ENCODE assay signal across 8 mouse cellular contexts in genomic region chr4:133584059-133584951, GRCm38 (mm10). TPM values are rescaled to one million over a fixed set of nuclear protein-coding genes. Genes with fewer than 3 reads are reported as not detected.
DNase-seq lines count a peak whose midpoint lies in the region; ATAC-seq and TF ChIP-seq lines count a peak whose summit lies in the region.

Gene Gpn2, plus strand, starts transcription at chr4:133584362.

- no peaks in the 10 kb centered on the region for H3K27me3 ChIP-seq in heart, embryonic 10.5 days (ENCODE audit: insufficient read depth, poor library complexity, severe bottlenecking)
- H3K27me3 ChIP-seq in kidney, embryonic 15.5 days = no peaks in the 10 kb centered on the region
- H3K27me3 ChIP-seq in limb, embryonic 15.5 days = no peaks in the 10 kb centered on the region
- H3K27me3 ChIP-seq in midbrain, postnatal 0 days (ENCODE audit: insufficient read depth, low read length) = no peaks in the 10 kb centered on the region

- peak; percentile 90 for ATAC-seq in kidney, embryonic 15.5 days (replicated peaks; ENCODE audit: low FRiP score)
- peak; percentile 71; the same call in 1 of the 2 replicates for ATAC-seq in limb, embryonic 15.5 days (ENCODE audit: insufficient number of reproducible peaks, low FRiP score, low TSS enrichment, low read depth)
- peak; percentile 91 for ATAC-seq in midbrain, postnatal 0 days (ENCODE audit: low FRiP score)

- H3K4me3 ChIP-seq in bone marrow macrophage, adult 2 months (ENCODE audit: insufficient read depth, low read length) = peak within 1 kb of the TSS; percentile 86
- H3K4me3 ChIP-seq in embryonic fibroblast, embryonic 13.5 days (ENCODE audit: insufficient read depth, low read length) = peak within 1 kb of the TSS; percentile 63
- peak within 1 kb of the TSS; percentile 99 for H3K4me3 ChIP-seq in heart, embryonic 10.5 days
- H3K4me3 ChIP-seq in kidney, embryonic 15.5 days (replicated peaks) = peak within 1 kb of the TSS; percentile 92
- peak within 1 kb of the TSS; percentile 97 for H3K4me3 ChIP-seq in limb, embryonic 15.5 days
- H3K4me3 ChIP-seq in midbrain, postnatal 0 days (ENCODE audit: low read depth, low read length) = peak within 1 kb of the TSS; percentile 60

- no peaks in the 10 kb centered on the region for H3K9me3 ChIP-seq in heart, embryonic 10.5 days
- H3K9me3 ChIP-seq in kidney, embryonic 15.5 days (replicated peaks) = no peaks in the 10 kb centered on the region
- no peaks in the 10 kb centered on the region for H3K9me3 ChIP-seq in limb, embryonic 15.5 days
- no peaks in the 10 kb centered on the region for H3K9me3 ChIP-seq in midbrain, postnatal 0 days (ENCODE audit: low read length)

- 2% methylated on average over 65 of the region's 65 CpGs for WGBS in heart, embryonic 10.5 days
- 2% methylated on average over 65 of the region's 65 CpGs for WGBS in kidney, embryonic 15.5 days
- 1% methylated on average over 65 of the region's 65 CpGs for WGBS in limb, embryonic 15.5 days
- whole genome bisulfite sequencing in midbrain, postnatal 0 days = 2% methylated on average over 64 of the region's 65 CpGs

- TF ChIP-seq POLR2A in bone marrow macrophage, adult 2 months (IDR thresholded peaks at IDR 0.05; ENCODE audit: borderline replicate concordance, low read depth, low read length) = no peak
- TF ChIP-seq POLR2A in embryonic fibroblast, embryonic 13.5 days (IDR thresholded peaks at IDR 0.05; ENCODE audit: low read depth, low read length) = peak; percentile 92

- H3K36me3 ChIP-seq in heart, embryonic 10.5 days = peaks cover 66% of the 10 kb centered on the region
- peaks cover 68% of the 10 kb centered on the region for H3K36me3 ChIP-seq in kidney, embryonic 15.5 days
- H3K36me3 ChIP-seq in limb, embryonic 15.5 days = peaks cover 66% of the 10 kb centered on the region
- H3K36me3 ChIP-seq in midbrain, postnatal 0 days (ENCODE audit: insufficient read depth, low read length) = peaks cover 48% of the 10 kb centered on the region

- peak within 1 kb of the TSS; percentile 100 for H3K4me2 ChIP-seq in kidney, embryonic 15.5 days
- peak within 1 kb of the TSS; percentile 100 for H3K4me2 ChIP-seq in limb, embryonic 15.5 days
- H3K4me2 ChIP-seq in midbrain, postnatal 0 days (ENCODE audit: low read depth, low read length, poor library complexity, severe bottlenecking) = peak within 1 kb of the TSS; percentile 100

- peak within 1 kb of the TSS; percentile 45 for H3K27ac ChIP-seq in bone marrow macrophage, adult 2 months (ENCODE audit: insufficient read depth, low read depth, low read length)
- peak within 1 kb of the TSS; percentile 62 for H3K27ac ChIP-seq in embryonic fibroblast, embryonic 13.5 days (ENCODE audit: insufficient read depth, low read length)
- H3K27ac ChIP-seq in heart, embryonic 10.5 days = peak within 1 kb of the TSS; percentile 90
- peak within 1 kb of the TSS; percentile 85 for H3K27ac ChIP-seq in kidney, embryonic 15.5 days
- peak within 1 kb of the TSS; percentile 85 for H3K27ac ChIP-seq in limb, embryonic 15.5 days
- H3K27ac ChIP-seq in midbrain, postnatal 0 days (ENCODE audit: low read depth, low read length) = peak within 1 kb of the TSS; percentile 92

- peak; percentile 88 to 90 for DNase-seq in B cell, adult 2 months
- peak; percentile 93 for DNase-seq in heart, embryonic 10.5 days (ENCODE audit: low spot score)
- DNase-seq in midbrain, postnatal 0 days (ENCODE audit: low spot score) = peak; percentile 89
- peak; percentile 60 to 76 for DNase-seq in spleen, postnatal 14 days (ENCODE audit: low spot score in 2 of 2)

- H3K4me1 ChIP-seq in bone marrow macrophage, adult 2 months (ENCODE audit: control insufficient read depth, insufficient read depth, low read length) = peaks cover 26% of the 10 kb centered on the region
- H3K4me1 ChIP-seq in embryonic fibroblast, embryonic 13.5 days (ENCODE audit: control insufficient read depth, insufficient read depth, low read length) = no peaks in the 10 kb centered on the region; the same call in 1 of the 2 replicates
- peaks cover 15% of the 10 kb centered on the region for H3K4me1 ChIP-seq in heart, embryonic 10.5 days
- H3K4me1 ChIP-seq in kidney, embryonic 15.5 days = peaks cover 20% of the 10 kb centered on the region
- H3K4me1 ChIP-seq in limb, embryonic 15.5 days = peaks cover 16% of the 10 kb centered on the region
- H3K4me1 ChIP-seq in midbrain, postnatal 0 days (ENCODE audit: insufficient read depth, low read length) = no peaks in the 10 kb centered on the region; the same call in 1 of the 2 replicates

- no peak for TF ChIP-seq CTCF in bone marrow macrophage, adult 2 months (IDR thresholded peaks at IDR 0.05; ENCODE audit: low read depth, low read length)
- TF ChIP-seq CTCF in embryonic fibroblast, embryonic 13.5 days (IDR thresholded peaks at IDR 0.05; ENCODE audit: borderline replicate concordance, insufficient read depth, low read length) = no peak
- no peak for TF ChIP-seq CTCF in midbrain, postnatal 0 days (IDR thresholded peaks at IDR 0.05)

- H3K9ac ChIP-seq in kidney, embryonic 15.5 days = peak within 1 kb of the TSS; percentile 83
- H3K9ac ChIP-seq in limb, embryonic 15.5 days = peak within 1 kb of the TSS; percentile 76
- H3K9ac ChIP-seq in midbrain, postnatal 0 days (replicated peaks; ENCODE audit: low read length, poor library complexity, severe bottlenecking) = peak within 1 kb of the TSS; percentile 83

RNA-seq across cellular contexts. Expression of gene Gpn2, which starts in this region (rescaled TPM):
- 9.3 and 11.2 TPM in 2 replicates for polyA plus RNA-seq in bone marrow macrophage, adult 2 months (2012; ENCODE audit: insufficient read depth, insufficient read length, missing spikeins)
- polyA plus RNA-seq in embryonic fibroblast, embryonic 13.5 days (2011; ENCODE audit: insufficient read length, low read depth, missing spikeins) = 10.9 and 12.2 TPM in 2 replicates
- polyA plus RNA-seq in heart, embryonic 10.5 days (2016; fragmentation: Nextera tagmentation; extraction: Ambion mirVana) = 18.2 and 22.1 TPM in 2 replicates
- polyA plus RNA-seq in kidney, embryonic 15.5 days (2015; fragmentation: Nextera tagmentation; extraction: Ambion mirVana) = 19.8 and 20.3 TPM in 2 replicates
- polyA plus RNA-seq in limb, embryonic 15.5 days (2015; fragmentation: Nextera tagmentation; extraction: Ambion mirVana) = 15.7 and 17.2 TPM in 2 replicates
- 22.7 and 23.6 TPM in 2 replicates for total RNA-seq in midbrain, postnatal 0 days (2014; rRNA removed)
- 16.2 and 16.7 TPM in 2 replicates for polyA plus RNA-seq in midbrain, postnatal 0 days (2015; fragmentation: Nextera tagmentation; extraction: Ambion mirVana)

Comparison
In these comparisons a context has a peak if more than half of its experiments do, and no peak if none do; other contexts are left out.
1. Peak in every context shown above with its lines: DNase-seq, ATAC-seq, H3K4me3 ChIP-seq and H3K27ac ChIP-seq.